In the genomic region with DNA sequence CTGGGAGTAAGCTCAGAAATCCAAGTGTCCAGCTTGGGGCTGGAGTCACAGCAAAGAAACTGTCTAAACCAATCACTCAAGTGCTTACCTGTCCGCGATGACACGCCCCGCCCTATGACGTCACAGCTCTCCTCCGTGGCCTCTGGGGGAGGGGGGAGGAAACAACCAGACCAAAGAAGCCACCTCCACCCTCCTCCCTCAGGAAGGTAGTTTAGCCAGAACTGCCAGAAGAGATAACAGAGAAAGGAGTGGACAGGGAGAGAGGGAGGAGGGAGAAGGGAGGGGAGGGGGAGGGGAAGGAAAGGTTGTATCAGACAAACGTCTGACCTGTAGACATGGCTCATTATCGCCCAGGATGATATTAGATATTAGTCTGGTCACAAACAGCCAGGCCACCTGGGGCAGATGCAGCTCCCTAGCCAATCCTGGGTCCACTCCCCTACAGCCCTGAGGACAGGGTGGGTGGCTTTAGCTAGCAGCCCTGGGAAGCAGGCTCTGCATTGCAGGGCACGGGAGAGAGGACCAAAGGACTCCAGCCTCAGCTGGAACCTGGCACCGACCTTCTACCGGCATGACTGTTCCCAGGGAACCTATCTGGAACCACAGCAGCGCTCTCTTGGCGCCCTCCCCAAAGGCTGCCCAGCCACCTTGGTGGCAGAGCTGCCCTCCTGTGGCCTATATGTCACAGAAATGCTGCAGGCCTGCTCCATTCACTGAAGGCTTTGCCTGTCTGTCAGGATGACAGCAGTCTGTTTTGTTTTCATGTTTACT, we compare ENCODE assay signal across 9 mouse cellular contexts. TPM values are rescaled to one million over a fixed set of nuclear protein-coding genes. Genes with fewer than 3 reads are reported as not detected.
DNase-seq lines count a peak whose midpoint lies in the region; ATAC-seq and TF ChIP-seq lines count a peak whose summit lies in the region.
"Had no signal": no experiment of that assay in that cellular context is flagged by ENCODE, and none has a peak within 500 bp of the region (broad histone marks: within the 10 kb centered on the region; RNA-seq: fewer than 3 reads in every experiment).

No protein-coding gene starts in this region.

- no peaks in the 10 kb centered on the region for H3K36me3 ChIP-seq in heart, embryonic 13.5 days
- no peaks in the 10 kb centered on the region for H3K36me3 ChIP-seq in kidney, postnatal 0 days (ENCODE audit: insufficient read depth, low read length)

- peak overlapping the region; percentile 55 for H3K4me2 ChIP-seq in heart, embryonic 13.5 days
- peak overlapping the region; percentile 9 for H3K4me2 ChIP-seq in kidney, postnatal 0 days (ENCODE audit: low read length)

- H3K27me3 ChIP-seq in heart, embryonic 13.5 days (replicated peaks) = no peaks in the 10 kb centered on the region
- no peaks in the 10 kb centered on the region for H3K27me3 ChIP-seq in kidney, postnatal 0 days (ENCODE audit: insufficient read depth, low read length)

- peak; percentile 40 for ATAC-seq in heart, embryonic 13.5 days (ENCODE audit: extremely low read depth, insufficient number of reproducible peaks, low FRiP score, low TSS enrichment)
- ATAC-seq in kidney, postnatal 0 days (replicated peaks; ENCODE audit: low FRiP score, low read depth) = peak; percentile 44; the same call in 1 of the 2 replicates

- peak; percentile 40; the same call in 1 of the 2 replicates for TF ChIP-seq CTCF in kidney, postnatal 0 days (IDR thresholded peaks at IDR 0.05; ENCODE audit: low read depth)

- H3K9me3 ChIP-seq in heart, embryonic 13.5 days = no peaks in the 10 kb centered on the region
- H3K9me3 ChIP-seq in kidney, postnatal 0 days (replicated peaks; ENCODE audit: low read length) = no peaks in the 10 kb centered on the region

- 0 out of 2 replicates have a peak overlapping the region, but pooled peaks have one; percentile 14 for H3K4me3 ChIP-seq in heart, embryonic 13.5 days
- H3K4me3 ChIP-seq in kidney, postnatal 0 days (replicated peaks; ENCODE audit: low read depth, low read length) = no peak overlapping the region; the same call in 1 of the 2 replicates

- H3K27ac ChIP-seq in heart, embryonic 13.5 days (replicated peaks) = no peak overlapping the region
- H3K27ac ChIP-seq in kidney, postnatal 0 days = no peak overlapping the region

- H3K4me1 ChIP-seq in heart, embryonic 13.5 days = peaks cover 16% of the 10 kb centered on the region
- no peaks in the 10 kb centered on the region for H3K4me1 ChIP-seq in kidney, postnatal 0 days (replicated peaks; ENCODE audit: insufficient read depth, low read length)

- H3K9ac ChIP-seq in heart, embryonic 13.5 days = no peak overlapping the region
- no peak overlapping the region for H3K9ac ChIP-seq in kidney, postnatal 0 days (ENCODE audit: low read depth, low read length)

- 11% methylated on average over 13 of the region's 13 CpGs for WGBS in heart, embryonic 13.5 days
- 16% methylated on average over 13 of the region's 13 CpGs for WGBS in kidney, postnatal 0 days

- peak; percentile 45 for DNase-seq in adrenal gland, postnatal 10 days
- DNase-seq in adrenal gland, postnatal 4 days (ENCODE audit: low spot score in 2 of 2) = no peak
- peak; percentile 44 for DNase-seq in cerebellum, adult 9-10 months
- no peak for DNase-seq in kidney, postnatal 0 days (ENCODE audit: low spot score)
- DNase-seq in lung, postnatal 36 days = peak; percentile 86
- peak; percentile 76 for DNase-seq in urinary bladder, postnatal 25 days (ENCODE audit: low spot score)
- DNase-seq in layer of hippocampus, adult 8-10 months (ENCODE audit: low spot score in 2 of 2) = no peak

RNA-seq across cellular contexts. Expression of gene Bco1, which starts 20.2 kb away (rescaled TPM):
- 1 to 10 TPM; 1.2 to 2.8 TPM for total RNA-seq in adrenal gland, postnatal 10 days (2021)
- total RNA-seq in adrenal gland, postnatal 4 days (2021) = 1 to 10 TPM in 1 of 2 experiments, under 1 TPM in 1; 0.62 to 2.0 TPM
- 0.31 and 0.34 TPM in 2 replicates for polyA plus RNA-seq in heart, embryonic 13.5 days (2015; fragmentation: Nextera tagmentation; extraction: Ambion mirVana)
- 0.16 and 0.27 TPM in 2 replicates for polyA plus RNA-seq in kidney, postnatal 0 days (2015; fragmentation: Nextera tagmentation; extraction: Ambion mirVana)
- total RNA-seq in layer of hippocampus, adult 8-10 months (2022) = under 1 TPM in 3 of 4 experiments, not detected in 1; 0.14 to 0.47 (median 0.20) TPM
- polyA plus RNA-seq: C2C12 had no signal

RNA-seq across cellular contexts. Expression of gene Pkd1l2, which starts 33.6 kb away (rescaled TPM):
- total RNA-seq in adrenal gland, postnatal 10 days (2021) = under 1 TPM; 0.36 to 0.94 TPM
- total RNA-seq in adrenal gland, postnatal 4 days (2021) = 1 to 10 TPM; 1.5 to 3.1 TPM
- polyA plus RNA-seq in heart, embryonic 13.5 days (2015; fragmentation: Nextera tagmentation; extraction: Ambion mirVana) = not detected in 2 replicates
- not detected in 2 replicates for polyA plus RNA-seq in kidney, postnatal 0 days (2015; fragmentation: Nextera tagmentation; extraction: Ambion mirVana)
- total RNA-seq in layer of hippocampus, adult 8-10 months (2022) = under 1 TPM in 3 of 4 experiments, not detected in 1; 0.06 to 0.27 (median 0.11) TPM
- polyA plus RNA-seq: C2C12 had no signal

RNA-seq across cellular contexts. Expression of gene Gan, which starts 42.1 kb away (rescaled TPM):
- 10 to 100 TPM in 1 of 2 experiments, 1 to 10 TPM in 1; 7.7 to 12.1 TPM for total RNA-seq in adrenal gland, postnatal 10 days (2021)
- total RNA-seq in adrenal gland, postnatal 4 days (2021) = 10 to 100 TPM; 14.9 to 16.4 TPM
- polyA plus RNA-seq in heart, embryonic 13.5 days (2015; fragmentation: Nextera tagmentation; extraction: Ambion mirVana) = 0.94 and 1.0 TPM in 2 replicates
- polyA plus RNA-seq in kidney, postnatal 0 days (2015; fragmentation: Nextera tagmentation; extraction: Ambion mirVana) = 1.1 and 1.2 TPM in 2 replicates
- total RNA-seq in layer of hippocampus, adult 8-10 months (2022) = 10 to 100 TPM; 18.1 to 20.3 (median 19.0) TPM

Comparison
In these comparisons a context has a peak if more than half of its experiments do, and no peak if none do; other contexts are left out.
1. DNase-seq: peak in adrenal gland, postnatal 10 days (single experiment), cerebellum, adult 9-10 months (single experiment), lung, postnatal 36 days (single experiment) and urinary bladder, postnatal 25 days (single experiment); none in adrenal gland, postnatal 4 days (0 of 2), kidney, postnatal 0 days (single experiment) and layer of hippocampus, adult 8-10 months (0 of 2).